Mouse (Mus musculus) forebrain, postnatal 0 days (tissue): Measurements from ENCODE around the gene Gar1. TPM values are rescaled to one million over a fixed set of nuclear protein-coding genes. Genes with fewer than 3 reads are reported as not detected.

Source experiments
- ATAC-seq: fragments of 200-750 bp; cut with Nextera tagmentation; 2 replicates; pipeline ENCODE4 v1.8.0; 2017; ENCODE audit warnings: mild to moderate bottlenecking, moderate library complexity
- DNase-seq: peaks from one replicate; pipeline ENCODE4 v3.0.0-alpha.2; 2015
- H3K27ac ChIP-seq: fragments of 300-500 bp; sonication (generic); 2 replicates; pipeline ENCODE4 v1.5.1; 2014; ENCODE audit warnings: low read depth, mild to moderate bottlenecking, antibody characterized with exemption, low read length, moderate library complexity, mixed read lengths
- H3K27me3 ChIP-seq: fragments of 300-500 bp; sonication (generic); 2 replicates; pipeline ENCODE4 v1.6.1; 2014; ENCODE audit warnings: mild to moderate bottlenecking, low read length, mixed read lengths; ENCODE audit not compliant: insufficient read depth
- H3K36me3 ChIP-seq: fragments of 300-500 bp; sonication (generic); 2 replicates; pipeline ENCODE4 v1.6.1; 2014; ENCODE audit warnings: mild to moderate bottlenecking, moderate library complexity; ENCODE audit not compliant: insufficient read depth
- H3K4me1 ChIP-seq: fragments of 300-500 bp; sonication (generic); 2 replicates; pipeline ENCODE4 v1.6.1; 2014; ENCODE audit warnings: antibody characterized with exemption; ENCODE audit not compliant: insufficient read depth
- H3K4me2 ChIP-seq: fragments of 300-500 bp; sonication (generic); 2 replicates; pipeline ENCODE4 v1.6.1; 2014; ENCODE audit warnings: low read depth, mild to moderate bottlenecking, moderate library complexity
- H3K4me3 ChIP-seq: fragments of 300-500 bp; sonication (generic); 2 replicates; pipeline ENCODE4 v1.5.1; 2014; ENCODE audit warnings: low read depth, low read length, mixed read lengths
- H3K9ac ChIP-seq: fragments of 300-500 bp; sonication (generic); 2 replicates; pipeline ENCODE4 v1.6.1; 2014; ENCODE audit warnings: mild to moderate bottlenecking
- H3K9me3 ChIP-seq: fragments of 300-500 bp; sonication (generic); 2 replicates; pipeline ENCODE4 v1.6.1; 2016; ENCODE audit warnings: low read length
- CTCF ChIP-seq: sonication (generic); IDR thresholded peaks from 2 replicates; pipeline ENCODE4 v1.5.1; 2016; ENCODE audit warnings: antibody characterized with exemption, control low read depth, low read depth
- WGBS: fragments of 180-500 bp; shearing (Covaris S2); extraction: QIAGEN DNeasy Blood & Tissue Kit; methylation state at CpG from one replicate; pipeline ENCODE4 v1.1.7; 2014; 5-methylcytosine and 5-hydroxymethylcytosine counted together
- polyA plus RNA-seq: library from polyadenylated mRNA; unstranded; fragments of >200 nt; fragmentation: Nextera tagmentation; extraction: Ambion mirVana; gene quantifications from 2 replicates; pipeline ENCODE4 v1.2.1, GENCODE M21; 2015
- total RNA-seq: library from RNA; depleted of rRNA; stranded (reverse); fragments of >200 nt; gene quantifications from 2 replicates; pipeline ENCODE4 v1.2.3, GENCODE M21; 2014

The Gar1 gene
- total and polyA plus RNA-seq, 2 experiments from 2014 or later, result 7.1 to 37.3 TPM

- Histone ChIP-seq H3K9ac (no peak overlapping the region), H3K9me3 (no peaks in the 10 kb centered on the region), H3K4me2 (no peak overlapping the region), H3K4me1 (peaks cover 8% of the 10 kb centered on the region), H3K27me3 (no peaks in the 10 kb centered on the region), H3K27ac (no peak overlapping the region), H3K4me3 (no peak overlapping the region), H3K36me3 (peaks cover 28% of the 10 kb centered on the region)
- no peak for TF ChIP-seq CTCF
- no peak for ATAC-seq
- WGBS, result 95% methylated on average over 5 of the region's 5 CpGs
- no peak for DNase-seq
Measured at GRCm38 (mm10) chr3:129827691-129828090, 3.5 kb downstream of the Gar1 start.

DNA sequence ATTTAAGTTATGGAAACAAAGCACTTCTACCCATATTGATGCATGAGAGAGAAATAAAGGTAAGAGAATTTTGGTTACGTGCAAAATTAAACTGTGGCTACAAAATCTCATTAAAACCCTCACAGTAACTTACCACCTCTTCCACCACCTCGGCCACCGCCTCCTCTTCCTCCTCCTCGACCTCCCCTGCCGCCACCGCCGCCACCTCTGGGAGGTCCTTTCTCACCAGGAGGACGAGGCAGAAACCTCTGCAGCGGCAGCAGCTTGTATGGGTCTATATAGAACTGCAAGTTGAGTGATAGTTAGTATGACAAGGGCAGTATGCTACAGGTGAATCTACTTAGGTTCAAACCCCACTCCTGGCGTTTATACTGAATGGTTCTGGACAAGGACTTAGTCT is 4.5 kb downstream of the Gar1 start:
- Histone ChIP-seq H3K4me1 (peaks cover 8% of the 10 kb centered on the region), H3K4me2 (no peak overlapping the region), H3K9ac (no peak overlapping the region), H3K4me3 (no peak overlapping the region), H3K36me3 (peaks cover 31% of the 10 kb centered on the region), H3K27me3 (no peaks in the 10 kb centered on the region), H3K9me3 (no peaks in the 10 kb centered on the region), H3K27ac (no peak overlapping the region)
- WGBS, result 90% methylated on average over 10 of the region's 10 CpGs
- DNase-seq (no peak), ATAC-seq (no peak)
- TF ChIP-seq CTCF, result no peak

DNA sequence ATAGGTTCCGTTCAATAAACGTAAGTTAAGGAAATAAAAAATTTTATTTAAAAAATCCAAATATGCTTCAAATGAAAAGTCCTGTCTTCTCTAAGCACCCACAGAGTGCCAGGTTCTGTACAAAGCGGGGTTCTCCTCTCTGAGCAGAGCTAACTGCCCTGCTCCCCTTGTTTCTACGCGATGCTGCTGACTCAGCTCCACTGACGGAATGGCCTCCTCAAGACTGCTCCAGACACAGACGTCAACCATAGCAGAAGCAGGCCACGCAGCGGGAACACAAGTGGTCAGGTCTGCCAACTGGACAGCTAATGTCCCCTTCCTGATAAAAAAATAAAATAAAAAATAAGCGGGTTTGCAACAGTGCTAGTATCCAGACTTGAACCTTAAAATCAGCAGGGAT is 6.3 kb downstream of the Gar1 start:
- peaks cover 31% of the 10 kb centered on the region for H3K36me3 ChIP-seq
- WGBS, result 92% methylated on average over 10 of the region's 10 CpGs

DNA sequence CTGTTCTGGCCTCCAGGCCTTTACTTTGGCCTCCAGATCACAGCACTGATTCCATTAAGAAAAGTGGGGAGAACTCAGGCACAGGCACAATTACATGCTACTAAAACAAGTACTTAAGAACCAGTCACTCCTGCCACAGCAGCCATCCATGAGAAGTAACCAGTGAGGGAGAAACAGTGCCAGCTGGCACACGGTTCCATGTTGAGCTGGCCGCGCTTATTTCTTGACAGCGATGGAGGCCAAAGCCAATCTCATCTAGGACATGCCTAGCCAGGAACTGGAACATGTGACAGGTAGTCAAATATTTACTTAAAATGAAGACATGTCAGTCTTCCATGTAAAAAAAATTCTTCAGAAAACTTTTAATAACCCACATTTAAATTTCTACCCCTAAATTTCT is 7.0 kb downstream of the Gar1 start:
- no peak overlapping the region for H3K9ac ChIP-seq
- H3K4me3 ChIP-seq, result no peak overlapping the region
- no peaks in the 10 kb centered on the region for H3K27me3 ChIP-seq
- ATAC-seq, result no peak
- no peak for DNase-seq
- no peak for TF ChIP-seq CTCF
- peaks cover 31% of the 10 kb centered on the region for H3K36me3 ChIP-seq
- no peak overlapping the region for H3K27ac ChIP-seq
- 66% methylated on average over 4 of the region's 4 CpGs for WGBS
- no peaks in the 10 kb centered on the region for H3K9me3 ChIP-seq
- no peaks in the 10 kb centered on the region for H3K4me1 ChIP-seq
- H3K4me2 ChIP-seq, result no peak overlapping the region

More for the DNA sequence above, 6.3 kb downstream of the Gar1 start:
- no peaks in the 10 kb centered on the region for H3K9me3 ChIP-seq
- DNase-seq (no peak), ATAC-seq (no peak)
- no peak overlapping the region for H3K27ac ChIP-seq
- peaks cover 5% of the 10 kb centered on the region for H3K4me1 ChIP-seq
- no peaks in the 10 kb centered on the region for H3K27me3 ChIP-seq
- no peak for TF ChIP-seq CTCF
- H3K9ac ChIP-seq, result no peak overlapping the region
- H3K4me2 ChIP-seq, result no peak overlapping the region
- H3K4me3 ChIP-seq, result no peak overlapping the region

DNA sequence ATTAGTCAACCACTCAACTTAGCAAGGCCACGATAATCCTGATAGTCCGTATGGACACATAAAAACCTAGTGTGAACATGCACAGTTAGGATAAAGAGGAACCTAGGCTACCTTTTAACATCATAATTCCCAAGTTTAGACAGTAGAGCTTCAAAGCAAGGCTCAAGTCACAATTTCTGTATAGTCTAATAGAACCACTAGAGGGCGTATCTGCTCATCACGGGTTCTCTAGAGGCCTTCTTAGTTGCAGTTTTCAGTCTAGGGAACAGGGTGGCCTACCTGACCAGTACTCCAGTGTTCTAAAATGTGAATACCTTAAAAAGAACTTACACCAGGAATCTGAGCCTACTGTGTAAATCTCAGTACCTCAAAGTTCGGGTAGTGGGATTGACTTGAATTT is 7.9 kb downstream of the Gar1 start:
- peak; percentile 74 for TF ChIP-seq CTCF
- H3K4me2 ChIP-seq, result no peak overlapping the region
- 55% methylated on average over 5 of the region's 5 CpGs for WGBS
- no peaks in the 10 kb centered on the region for H3K9me3 ChIP-seq
- DNase-seq, result peak; percentile 48
- H3K4me1 ChIP-seq, result no peaks in the 10 kb centered on the region
- peaks cover 31% of the 10 kb centered on the region for H3K36me3 ChIP-seq
- no peak overlapping the region for H3K9ac ChIP-seq
- no peak overlapping the region for H3K4me3 ChIP-seq
- ATAC-seq, result peak; percentile 69; the same call in 1 of the 2 replicates
- no peaks in the 10 kb centered on the region for H3K27me3 ChIP-seq
- H3K27ac ChIP-seq, result no peak overlapping the region

DNA sequence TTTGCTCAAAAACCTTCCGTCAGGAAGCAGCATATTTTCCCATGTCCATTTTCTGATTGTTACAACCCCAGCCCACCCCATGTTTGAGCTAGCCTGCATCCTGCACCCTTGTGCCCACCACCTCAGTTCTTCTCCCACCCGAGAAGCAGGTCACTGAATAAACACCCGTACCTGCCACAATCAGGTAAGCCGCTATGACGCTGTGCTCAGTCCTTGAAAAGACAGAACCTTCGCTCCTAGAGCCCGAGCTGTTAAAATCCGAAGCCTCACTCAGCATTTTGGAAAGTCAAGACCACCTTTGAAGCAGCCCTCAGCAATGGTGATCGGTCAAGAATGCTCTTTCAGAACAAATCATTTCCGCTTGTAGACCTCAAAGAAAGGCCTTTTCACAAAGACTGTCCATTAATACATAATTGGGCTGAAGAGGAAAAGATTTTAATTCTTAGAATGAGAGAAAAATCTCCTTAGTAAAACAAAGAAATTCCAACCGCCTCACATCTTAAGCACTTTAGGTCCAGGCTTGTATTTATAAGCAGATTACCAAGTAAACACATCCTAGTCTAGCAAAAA is 8.9 kb downstream of the Gar1 start, which contains the start of gene Rrh:
Gene Rrh, minus strand, starts transcription at position 382 of the 570 bp plus-strand sequence.
- Histone ChIP-seq H3K4me3 (no peak within 1 kb of the TSS), H3K9ac (no peak within 1 kb of the TSS), H3K27ac (no peak within 1 kb of the TSS), H3K9me3 (no peaks in the 10 kb centered on the region), H3K36me3 (peaks cover 31% of the 10 kb centered on the region), H3K27me3 (no peaks in the 10 kb centered on the region), H3K4me2 (no peak within 1 kb of the TSS), H3K4me1 (no peaks in the 10 kb centered on the region)
- ATAC-seq (no peak), DNase-seq (no peak)
- no peak for TF ChIP-seq CTCF
- WGBS, result 30% methylated on average over 11 of the region's 11 CpGs

DNA sequence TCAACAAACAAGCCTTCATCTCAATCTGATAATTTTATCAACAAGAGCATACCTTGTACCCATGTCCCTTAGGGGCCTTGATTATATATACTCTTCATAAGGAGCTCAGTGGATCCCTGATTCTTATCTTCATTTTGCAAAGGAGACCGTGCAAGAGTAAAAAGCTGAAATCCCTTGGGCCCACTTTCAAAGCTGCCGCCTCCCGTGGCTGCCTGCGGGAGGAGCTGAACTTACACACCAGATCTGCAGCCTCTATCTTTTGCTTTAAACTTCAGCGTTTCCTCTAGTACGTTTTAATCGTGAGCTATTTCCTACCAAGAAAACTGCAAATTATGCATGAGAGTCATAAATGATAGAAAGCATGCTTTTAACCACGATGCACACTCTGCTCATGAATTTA is 9.5 kb downstream of the Gar1 start:
- no peak overlapping the region for H3K9ac ChIP-seq
- H3K4me2 ChIP-seq, result no peak overlapping the region
- 73% methylated on average over 8 of the region's 8 CpGs for WGBS
- no peak overlapping the region for H3K4me3 ChIP-seq
- no peak for DNase-seq
- no peak for ATAC-seq
- H3K36me3 ChIP-seq, result peaks cover 31% of the 10 kb centered on the region
- TF ChIP-seq CTCF, result no peak
- no peaks in the 10 kb centered on the region for H3K4me1 ChIP-seq
- H3K27ac ChIP-seq, result no peak overlapping the region
- no peaks in the 10 kb centered on the region for H3K9me3 ChIP-seq
- no peaks in the 10 kb centered on the region for H3K27me3 ChIP-seq
